Mouse (Mus musculus): Measurements from ENCODE around the gene Bola2. TPM values are rescaled to one million over a fixed set of nuclear protein-coding genes. Genes with fewer than 3 reads are reported as not detected.

Bola2 gene
- polyA plus RNA-seq, 1 experiment: 63.9 TPM

DNA sequence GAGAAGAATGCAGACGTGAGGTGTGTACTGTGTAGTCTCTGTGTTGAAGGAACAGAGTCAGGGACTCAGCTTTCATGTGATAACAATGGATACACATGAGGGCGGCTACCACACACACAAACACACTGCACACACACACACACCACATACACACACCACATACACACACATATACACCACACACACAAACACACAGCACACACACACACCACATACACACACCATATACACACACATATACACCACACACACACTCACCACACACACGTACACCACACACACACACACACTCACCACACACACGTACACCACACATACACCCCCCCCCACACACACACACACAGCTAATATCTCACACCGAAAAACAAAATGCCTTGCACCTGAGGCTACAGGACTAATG is 46.3 kb downstream of the Bola2 start:
- TF ChIP-seq CTCF (conservative IDR thresholded peaks at IDR 0.05; ENCODE audit: insufficient read depth, insufficient read length, low read depth, low read length): no peak
- TF ChIP-seq POLR2A (IDR thresholded peaks at IDR 0.05; ENCODE audit: low read depth, low read length): no peak
- no peak overlapping the region for H3K4me3 ChIP-seq (ENCODE audit: insufficient read depth, low read depth, low read length)
- H3K27me3 ChIP-seq (replicated peaks; ENCODE audit: control insufficient read depth, insufficient read depth, low read length): no peaks in the 10 kb centered on the region
- DNase-seq: no peak
- H3K4me1 ChIP-seq (ENCODE audit: control insufficient read depth, insufficient read depth, low read length): no peaks in the 10 kb centered on the region
- no peaks in the 10 kb centered on the region for H3K36me3 ChIP-seq (ENCODE audit: control insufficient read depth, insufficient read depth, low read length)
- 89% methylated on average over 5 of the region's 5 CpGs for WGBS
- H3K27ac ChIP-seq (ENCODE audit: insufficient read depth, low read depth, low read length): no peak overlapping the region

DNA sequence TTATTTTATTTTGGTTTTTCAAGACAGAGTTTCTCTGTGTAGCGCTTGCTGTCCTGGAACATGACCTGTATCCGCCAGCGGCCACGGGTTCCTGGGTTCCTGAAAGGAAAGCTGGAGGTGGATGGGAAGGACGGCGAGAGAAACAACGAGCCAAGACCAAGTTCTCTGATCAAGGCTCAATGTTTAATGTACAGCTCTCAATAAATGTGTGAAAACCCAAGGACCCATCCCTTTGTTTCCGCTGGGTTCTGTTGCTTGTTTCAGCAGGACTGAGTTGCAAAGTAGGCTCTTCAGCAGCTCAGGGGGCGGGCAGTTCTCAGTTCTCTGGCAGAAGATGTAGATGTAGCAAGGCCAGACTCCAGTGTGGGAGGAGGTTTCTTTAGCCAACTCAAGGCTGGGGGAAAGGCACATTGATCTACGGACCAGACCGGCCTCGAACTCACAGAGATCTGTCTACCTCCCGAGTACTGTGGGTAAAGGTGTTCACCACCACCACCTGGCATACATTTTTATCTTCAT is 46.8 kb downstream of the Bola2 start:
- WGBS: 90% methylated on average over 13 of the region's 13 CpGs
- no peaks in the 10 kb centered on the region for H3K27me3 ChIP-seq (replicated peaks; ENCODE audit: control insufficient read depth, insufficient read depth, low read length)
- no peak for DNase-seq
- TF ChIP-seq CTCF (conservative IDR thresholded peaks at IDR 0.05; ENCODE audit: insufficient read depth, insufficient read length, low read depth, low read length) (no peak), POLR2A (IDR thresholded peaks at IDR 0.05; ENCODE audit: low read depth, low read length) (no peak)
- H3K27ac ChIP-seq (ENCODE audit: insufficient read depth, low read depth, low read length): no peak overlapping the region
- H3K4me1 ChIP-seq (ENCODE audit: control insufficient read depth, insufficient read depth, low read length): no peaks in the 10 kb centered on the region
- no peaks in the 10 kb centered on the region for H3K36me3 ChIP-seq (ENCODE audit: control insufficient read depth, insufficient read depth, low read length)
- H3K4me3 ChIP-seq (ENCODE audit: insufficient read depth, low read depth, low read length): no peak overlapping the region

- Histone ChIP-seq H3K27me3 (replicated peaks; ENCODE audit: control insufficient read depth, insufficient read depth, low read length) (no peaks in the 10 kb centered on the region), H3K4me1 (ENCODE audit: control insufficient read depth, insufficient read depth, low read length) (no peaks in the 10 kb centered on the region), H3K36me3 (ENCODE audit: control insufficient read depth, insufficient read depth, low read length) (no peaks in the 10 kb centered on the region), H3K27ac (ENCODE audit: insufficient read depth, low read depth, low read length) (no peak overlapping the region), H3K4me3 (ENCODE audit: insufficient read depth, low read depth, low read length) (no peak overlapping the region)
- no peak for DNase-seq
- 88% methylated on average over 12 of the region's 12 CpGs for WGBS
- TF ChIP-seq POLR2A (IDR thresholded peaks at IDR 0.05; ENCODE audit: low read depth, low read length): no peak
- TF ChIP-seq CTCF (conservative IDR thresholded peaks at IDR 0.05; ENCODE audit: insufficient read depth, insufficient read length, low read depth, low read length): no peak
These were observed 50.9 kb downstream of the Bola2 start for GRCm38 (mm10) chr7:126746066-126746465.

GRCm38 (mm10) chr7:126746798-126747197 is 51.6 kb downstream of the Bola2 start:
- TF ChIP-seq POLR2A (IDR thresholded peaks at IDR 0.05; ENCODE audit: low read depth, low read length): no peak
- no peak for TF ChIP-seq CTCF (conservative IDR thresholded peaks at IDR 0.05; ENCODE audit: insufficient read depth, insufficient read length, low read depth, low read length)
- Histone ChIP-seq H3K4me3 (ENCODE audit: insufficient read depth, low read depth, low read length) (no peak overlapping the region), H3K27ac (ENCODE audit: insufficient read depth, low read depth, low read length) (no peak overlapping the region), H3K27me3 (replicated peaks; ENCODE audit: control insufficient read depth, insufficient read depth, low read length) (no peaks in the 10 kb centered on the region), H3K4me1 (ENCODE audit: control insufficient read depth, insufficient read depth, low read length) (no peaks in the 10 kb centered on the region), H3K36me3 (ENCODE audit: control insufficient read depth, insufficient read depth, low read length) (no peaks in the 10 kb centered on the region)
- WGBS: 24% methylated on average over 6 of the region's 6 CpGs
- peak; percentile 31 for DNase-seq

DNA sequence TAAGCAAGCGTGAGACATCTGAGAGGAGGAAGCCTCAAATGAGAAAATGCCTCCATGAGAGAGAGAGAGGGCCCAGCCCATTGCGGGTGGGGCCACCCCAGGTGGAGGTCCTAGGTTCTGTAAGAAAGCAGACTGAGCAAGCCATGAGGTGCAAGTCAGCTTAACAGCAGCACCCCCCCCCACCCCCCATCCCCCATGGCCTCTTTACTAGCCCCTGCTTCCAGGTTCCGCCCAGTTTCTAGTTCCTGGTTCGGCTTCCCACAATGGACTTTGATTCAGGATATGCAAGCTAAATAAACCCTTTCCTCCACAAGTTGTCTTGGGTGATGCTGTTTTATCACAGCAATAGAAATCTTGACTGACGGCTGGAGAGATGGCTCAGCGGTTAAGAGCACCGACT is 53.6 kb downstream of the Bola2 start:
- H3K27me3 ChIP-seq (replicated peaks; ENCODE audit: control insufficient read depth, insufficient read depth, low read length): no peaks in the 10 kb centered on the region
- no peaks in the 10 kb centered on the region for H3K36me3 ChIP-seq (ENCODE audit: control insufficient read depth, insufficient read depth, low read length)
- no peak for DNase-seq
- no peak overlapping the region for H3K27ac ChIP-seq (ENCODE audit: insufficient read depth, low read depth, low read length)
- no peak overlapping the region for H3K4me3 ChIP-seq (ENCODE audit: insufficient read depth, low read depth, low read length)
- TF ChIP-seq CTCF (conservative IDR thresholded peaks at IDR 0.05; ENCODE audit: insufficient read depth, insufficient read length, low read depth, low read length) (no peak), POLR2A (IDR thresholded peaks at IDR 0.05; ENCODE audit: low read depth, low read length) (no peak)
- WGBS: 70% methylated on average over 7 of the region's 7 CpGs
- no peaks in the 10 kb centered on the region for H3K4me1 ChIP-seq (ENCODE audit: control insufficient read depth, insufficient read depth, low read length)

Other genes starting within 250 kb of the Bola2 start
- gene Atp2a1, start 232.3 kb upstream of the Bola2 start, polyA plus RNA-seq (2012; rRNA removed): 0.35 and 144 TPM in 2 replicates
- 62.8 and 71.7 TPM in 2 replicates for gene Sh2b1, start 220.0 kb upstream of the Bola2 start, polyA plus RNA-seq (2012; rRNA removed)
- 219 and 227 TPM in 2 replicates for gene Tufm, start 208.0 kb upstream of the Bola2 start, polyA plus RNA-seq (2012; rRNA removed)
- gene Atxn2l, start 192.0 kb upstream of the Bola2 start, polyA plus RNA-seq (2012; rRNA removed): 70.6 and 90.5 TPM in 2 replicates
- 105 TPM in 2 replicates for gene Eif3c, start 129.0 kb upstream of the Bola2 start, polyA plus RNA-seq (2012; rRNA removed)
- gene Apobr, start 110.5 kb upstream of the Bola2 start, polyA plus RNA-seq (2012; rRNA removed): 1.2 and 1.5 TPM in 2 replicates
- gene Cln3, start 109.6 kb upstream of the Bola2 start, polyA plus RNA-seq (2012; rRNA removed): 117 and 120 TPM in 2 replicates
- gene Il27, start 100.5 kb upstream of the Bola2 start, polyA plus RNA-seq (2012; rRNA removed): 0.13 TPM in 1 of 2 replicates, not detected in the other
- 29.2 and 36.4 TPM in 2 replicates for gene Nupr1, start 64.5 kb upstream of the Bola2 start, polyA plus RNA-seq (2012; rRNA removed)
- 28.1 and 34.7 TPM in 2 replicates for gene Sgf29, start 46.1 kb upstream of the Bola2 start, polyA plus RNA-seq (2012; rRNA removed)
- gene Sult1a1, start 19.0 kb upstream of the Bola2 start, polyA plus RNA-seq (2012; rRNA removed): 29.0 and 30.1 TPM in 2 replicates
- gene Slx1b, start 383 bp downstream of the Bola2 start, polyA plus RNA-seq (2012; rRNA removed): 13.1 and 17.2 TPM in 2 replicates
- gene Coro1a, start 12.4 kb downstream of the Bola2 start, polyA plus RNA-seq (2012; rRNA removed): 22.7 and 71.6 TPM in 2 replicates
- gene Mapk3, start 64.2 kb downstream of the Bola2 start, polyA plus RNA-seq (2012; rRNA removed): 210 and 216 TPM in 2 replicates
- 58.2 and 61.4 TPM in 2 replicates for gene Gdpd3, start 70.9 kb downstream of the Bola2 start, polyA plus RNA-seq (2012; rRNA removed)
- 290 and 371 TPM in 2 replicates for gene Ypel3, start 81.6 kb downstream of the Bola2 start, polyA plus RNA-seq (2012; rRNA removed)
- gene Tbx6, start 86.1 kb downstream of the Bola2 start, polyA plus RNA-seq (2012; rRNA removed): 2.1 and 2.2 TPM in 2 replicates
- 135 and 145 TPM in 2 replicates for gene Ppp4c, start 97.1 kb downstream of the Bola2 start, polyA plus RNA-seq (2012; rRNA removed)
- gene Fam57b, start 102.3 kb downstream of the Bola2 start, polyA plus RNA-seq (2012; rRNA removed): 4.2 and 6.3 TPM in 2 replicates
- gene 4930451I11Rik, start 136.2 kb downstream of the Bola2 start, polyA plus RNA-seq (2012; rRNA removed): 0.46 TPM in 1 of 2 replicates, not detected in the other
- gene Doc2a, start 152.0 kb downstream of the Bola2 start, polyA plus RNA-seq (2012; rRNA removed): 0.15 and 0.33 TPM in 2 replicates
- gene Hirip3, start 166.6 kb downstream of the Bola2 start, polyA plus RNA-seq (2012; rRNA removed): 4.2 and 6.6 TPM in 2 replicates
- 39.6 and 47.0 TPM in 2 replicates for gene Ino80e, start 167.0 kb downstream of the Bola2 start, polyA plus RNA-seq (2012; rRNA removed)
- gene Taok2, start 189.3 kb downstream of the Bola2 start, polyA plus RNA-seq (2012; rRNA removed): 56.5 and 75.2 TPM in 2 replicates
- 90.8 and 113 TPM in 2 replicates for gene Tmem219, start 227.5 kb downstream of the Bola2 start, polyA plus RNA-seq (2012; rRNA removed)
- 21.4 and 21.9 TPM in 2 replicates for gene Kctd13, start 233.5 kb downstream of the Bola2 start, polyA plus RNA-seq (2012; rRNA removed)

Measured in kidney, adult 2 months (tissue).